Mouse (Mus musculus): ENCODE data around the gene Shroom3. TPM values are rescaled to one million over a fixed set of nuclear protein-coding genes. Genes with fewer than 3 reads are reported as not detected.

Gene Shroom3
- polyA plus RNA-seq, 1 experiment from 2014 or later = 11.4 TPM

DNA sequence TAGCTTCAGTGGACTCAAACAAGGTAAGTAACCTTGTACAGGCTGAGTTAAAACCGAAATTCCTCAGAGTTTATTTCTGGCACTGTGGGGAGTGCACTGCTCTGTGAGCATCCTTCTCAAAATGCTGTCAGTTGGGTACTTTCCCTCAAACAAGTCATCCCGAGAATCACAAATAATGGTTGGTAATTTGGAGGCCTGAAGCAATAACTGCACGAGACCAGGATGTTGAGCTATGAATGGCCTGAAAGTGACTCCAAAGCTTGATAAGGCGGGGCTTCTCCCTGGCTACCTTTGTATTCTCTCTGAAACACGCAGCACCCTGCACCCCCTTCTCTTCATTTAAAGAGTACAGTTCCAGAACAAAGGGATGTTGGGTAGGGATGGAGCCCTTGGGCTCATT, 261.6 kb downstream of the Shroom3 start:
- peaks cover 32% of the 10 kb centered on the region for H3K4me1 ChIP-seq
- peaks cover 17% of the 10 kb centered on the region for H3K9me3 ChIP-seq
- 0 out of 2 replicates have a peak, but pooled peaks cover 10% of the 10 kb centered on the region for H3K27me3 ChIP-seq (ENCODE audit: insufficient read depth, poor library complexity, severe bottlenecking)
- H3K4me3 ChIP-seq = no peak overlapping the region
- H3K36me3 ChIP-seq = peaks cover 85% of the 10 kb centered on the region
- 73% methylated on average over 5 of the region's 5 CpGs for WGBS
- no peak for DNase-seq (ENCODE audit: low spot score)
- H3K27ac ChIP-seq = no peak overlapping the region

DNA sequence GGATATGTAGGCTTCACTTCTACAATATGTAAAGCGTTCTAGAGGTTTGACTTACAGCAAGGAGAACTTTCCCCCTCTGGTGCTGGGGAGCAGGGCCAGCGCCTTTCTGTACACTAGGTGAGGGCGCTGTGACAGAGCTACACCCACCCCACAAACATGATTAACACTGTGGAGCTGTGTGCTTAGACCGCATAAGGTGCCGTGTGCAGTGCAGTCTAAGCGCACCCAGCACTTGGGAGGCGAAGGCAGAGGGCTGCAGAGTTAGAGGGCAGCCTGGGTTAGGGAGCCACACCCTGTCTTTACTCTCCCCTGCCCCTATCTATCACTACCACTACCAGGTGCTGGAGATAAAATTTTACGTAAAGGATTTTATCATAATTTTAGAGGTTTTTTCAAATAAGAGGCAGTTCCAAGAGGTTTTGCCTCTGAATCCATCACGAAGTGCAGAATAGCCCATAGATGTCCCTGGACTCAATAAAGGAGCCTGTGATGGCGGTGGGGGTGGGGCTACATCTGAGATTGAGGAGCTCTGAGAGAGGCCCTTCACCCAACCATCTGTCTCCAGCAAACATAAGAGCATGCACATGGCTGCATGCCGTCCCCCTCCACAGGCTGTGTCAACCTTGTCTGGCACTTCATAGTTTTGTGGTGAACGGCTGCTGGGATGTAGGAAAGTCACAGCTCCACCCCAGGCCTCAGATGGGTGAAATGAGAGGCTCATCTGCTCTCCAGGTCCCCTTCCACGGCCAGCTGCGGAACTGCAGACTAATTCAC, 265.9 kb downstream of the Shroom3 start:
- Histone ChIP-seq H3K27ac (peak overlapping the region; percentile 69; the same call in 1 of the 2 replicates), H3K36me3 (peaks cover 85% of the 10 kb centered on the region), H3K9me3 (no peaks in the 10 kb centered on the region), H3K27me3 (ENCODE audit: insufficient read depth, poor library complexity, severe bottlenecking) (no peaks in the 10 kb centered on the region), H3K4me1 (peaks cover 23% of the 10 kb centered on the region), H3K4me3 (no peak overlapping the region)
- 76% methylated on average over 14 of the region's 14 CpGs for WGBS
- no peak for DNase-seq (ENCODE audit: low spot score)

DNA sequence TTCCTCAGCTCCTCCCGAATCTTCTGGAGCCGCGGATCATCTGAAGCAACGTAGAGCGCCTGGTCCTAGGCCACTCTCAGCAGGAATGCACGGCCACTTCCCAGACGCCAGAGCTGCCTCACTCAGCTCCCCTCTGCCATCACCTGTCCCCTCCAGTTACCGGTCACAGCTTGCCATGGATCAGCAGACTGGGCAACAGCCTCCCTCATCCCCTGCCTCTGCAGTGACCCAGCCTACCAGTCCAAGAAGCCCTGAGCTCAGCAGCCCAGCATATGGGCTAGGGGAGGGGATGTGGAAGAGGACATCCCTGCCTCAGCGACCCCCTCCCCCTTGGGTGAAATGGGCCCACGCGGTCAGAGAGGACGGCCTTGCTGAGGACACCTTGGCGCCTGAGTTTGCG, 267.3 kb downstream of the Shroom3 start:
- WGBS = 69% methylated on average over 14 of the region's 14 CpGs
- Histone ChIP-seq H3K27me3 (ENCODE audit: insufficient read depth, poor library complexity, severe bottlenecking) (no peaks in the 10 kb centered on the region), H3K9me3 (no peaks in the 10 kb centered on the region), H3K4me3 (no peak overlapping the region), H3K4me1 (peaks cover 23% of the 10 kb centered on the region), H3K27ac (peak overlapping the region; percentile 13; the same call in 1 of the 2 replicates), H3K36me3 (peaks cover 87% of the 10 kb centered on the region)
- no peak for DNase-seq (ENCODE audit: low spot score)

DNA sequence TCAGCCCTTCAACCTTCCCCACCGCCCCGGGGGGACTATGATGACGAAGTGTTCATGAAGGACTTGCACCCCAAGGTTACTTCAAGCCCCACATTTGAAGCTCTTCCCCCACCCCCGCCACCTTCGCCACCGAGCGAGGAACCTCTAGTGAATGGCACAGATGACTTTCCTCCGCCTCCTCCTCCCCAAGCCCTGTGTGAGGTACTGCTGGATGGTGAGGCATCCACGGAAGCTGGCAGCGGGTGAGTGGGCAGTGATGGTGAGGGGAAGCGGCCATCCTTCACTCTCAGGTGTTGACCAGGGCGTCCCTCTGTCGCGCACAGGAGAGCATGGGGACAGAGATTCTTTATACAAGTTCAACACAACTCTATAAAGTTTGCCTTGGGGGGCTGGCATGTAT, 267.8 kb downstream of the Shroom3 start:
- 93% methylated on average over 14 of the region's 14 CpGs for WGBS
- Histone ChIP-seq H3K4me1 (peaks cover 23% of the 10 kb centered on the region), H3K27me3 (ENCODE audit: insufficient read depth, poor library complexity, severe bottlenecking) (no peaks in the 10 kb centered on the region), H3K36me3 (peaks cover 87% of the 10 kb centered on the region), H3K27ac (no peak overlapping the region), H3K9me3 (no peaks in the 10 kb centered on the region), H3K4me3 (no peak overlapping the region)
- no peak for DNase-seq (ENCODE audit: low spot score)

DNA sequence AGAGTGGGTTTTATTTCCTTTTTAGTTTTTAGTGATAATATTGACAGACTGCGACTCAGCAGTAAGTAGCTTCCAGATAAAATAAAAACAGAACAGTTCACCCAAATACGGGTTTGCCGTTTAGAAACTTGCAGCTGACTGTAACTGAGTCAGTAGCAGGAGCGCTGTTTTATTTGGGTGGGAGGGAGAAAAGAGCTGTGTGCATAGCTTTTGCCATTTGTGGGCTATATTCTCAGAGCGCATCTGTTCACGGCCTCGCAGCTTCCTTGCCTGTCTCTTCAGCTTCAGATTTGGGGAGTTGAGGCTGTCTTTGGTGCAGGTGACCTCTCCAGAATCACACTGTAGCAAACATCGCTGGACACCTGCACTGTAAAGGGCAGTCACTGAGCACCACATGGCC, 270.6 kb downstream of the Shroom3 start:
- 88% methylated on average over 8 of the region's 8 CpGs for WGBS
- no peak overlapping the region for H3K4me3 ChIP-seq
- H3K27ac ChIP-seq = no peak overlapping the region
- no peaks in the 10 kb centered on the region for H3K9me3 ChIP-seq
- DNase-seq (ENCODE audit: low spot score) = no peak
- no peaks in the 10 kb centered on the region for H3K27me3 ChIP-seq (ENCODE audit: insufficient read depth, poor library complexity, severe bottlenecking)
- H3K4me1 ChIP-seq = peaks cover 29% of the 10 kb centered on the region
- peaks cover 89% of the 10 kb centered on the region for H3K36me3 ChIP-seq

DNA sequence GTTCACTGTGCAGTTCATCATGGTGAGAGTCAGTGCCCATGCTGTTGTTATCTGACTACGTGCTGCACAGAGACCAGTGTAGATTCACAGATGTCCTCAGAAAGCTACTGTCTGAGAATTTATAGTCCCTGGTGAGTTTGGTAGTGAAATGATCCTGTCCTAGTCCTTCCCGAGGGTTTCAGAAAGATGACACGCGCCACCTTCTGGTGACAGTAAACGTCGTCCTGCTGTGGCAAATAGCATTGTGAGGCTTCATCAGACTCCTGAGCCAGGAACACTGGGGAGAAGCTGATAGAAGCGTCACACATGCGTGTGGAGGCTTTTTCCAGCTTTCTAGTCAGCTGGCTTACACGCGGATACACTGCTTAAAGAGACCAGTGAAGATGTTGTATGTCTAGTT, 271.1 kb downstream of the Shroom3 start:
- peaks cover 84% of the 10 kb centered on the region for H3K36me3 ChIP-seq
- WGBS = 31% methylated on average over 10 of the region's 10 CpGs

DNA sequence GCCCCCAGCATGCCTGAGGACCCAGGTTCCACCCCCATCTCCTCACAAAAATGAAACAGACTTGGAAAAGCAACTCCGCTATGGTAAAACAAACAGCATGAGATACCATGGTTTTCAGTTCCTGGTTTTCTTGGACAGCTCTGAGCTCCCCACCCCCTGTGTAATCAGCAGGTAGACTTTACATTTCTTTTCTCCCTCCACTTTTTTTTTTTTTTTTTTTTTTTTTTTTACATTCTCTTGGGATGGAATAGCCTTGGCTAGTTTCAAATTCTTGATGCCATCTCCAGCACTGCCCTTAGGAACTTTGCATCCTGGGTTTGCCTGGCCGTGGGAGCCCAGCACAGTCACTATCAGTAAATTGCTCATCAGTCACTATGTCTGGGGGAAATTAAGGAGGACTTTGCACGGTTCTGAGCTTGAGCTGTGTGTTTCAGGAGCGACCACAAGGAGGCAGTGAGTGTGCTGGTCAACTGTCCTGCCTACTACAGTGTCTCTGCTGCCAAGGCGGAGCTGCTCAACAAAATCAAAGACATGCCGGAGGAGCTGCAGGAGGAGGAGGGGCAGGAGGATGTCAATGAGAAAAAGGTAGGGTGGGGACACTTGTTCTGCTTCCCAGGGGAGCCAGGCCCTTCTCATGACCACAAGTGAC, 271.7 kb downstream of the Shroom3 start:
- H3K36me3 ChIP-seq = peaks cover 79% of the 10 kb centered on the region

More for the DNA sequence above, 271.1 kb downstream of the Shroom3 start:
- H3K27ac ChIP-seq = no peak overlapping the region
- DNase-seq (ENCODE audit: low spot score) = no peak
- H3K4me1 ChIP-seq = peaks cover 29% of the 10 kb centered on the region
- H3K4me3 ChIP-seq = no peak overlapping the region
- no peaks in the 10 kb centered on the region for H3K9me3 ChIP-seq
- H3K27me3 ChIP-seq (ENCODE audit: insufficient read depth, poor library complexity, severe bottlenecking) = no peaks in the 10 kb centered on the region

DNA sequence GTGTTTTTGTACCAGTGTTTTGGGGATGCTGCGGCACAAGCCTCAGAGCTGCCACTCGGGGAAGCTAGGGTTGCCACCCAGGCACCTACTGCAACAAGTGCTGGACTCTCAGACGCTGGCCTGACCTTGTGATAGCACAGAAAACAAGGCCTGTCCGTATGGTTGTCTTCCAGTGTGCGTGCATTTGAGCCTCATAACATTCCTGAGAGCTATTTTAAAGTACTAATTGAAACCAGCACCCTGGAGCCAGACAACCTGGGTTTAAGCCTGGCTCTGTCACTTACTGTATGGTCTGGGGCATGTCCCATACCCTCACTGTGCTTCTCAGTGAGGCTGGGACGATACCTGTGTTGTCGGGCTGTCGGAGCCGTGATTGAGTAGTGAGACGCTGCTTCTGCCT, 276.1 kb downstream of the Shroom3 start:
- WGBS = 62% methylated on average over 10 of the region's 10 CpGs
- peaks cover 50% of the 10 kb centered on the region for H3K4me1 ChIP-seq

More for the DNA sequence above, 271.7 kb downstream of the Shroom3 start:
- H3K4me3 ChIP-seq = no peak overlapping the region
- H3K27ac ChIP-seq = no peak overlapping the region
- no peaks in the 10 kb centered on the region for H3K27me3 ChIP-seq (ENCODE audit: insufficient read depth, poor library complexity, severe bottlenecking)
- no peak for DNase-seq (ENCODE audit: low spot score)
- H3K4me1 ChIP-seq = peaks cover 30% of the 10 kb centered on the region
- no peaks in the 10 kb centered on the region for H3K9me3 ChIP-seq
- WGBS = 43% methylated on average over 6 of the region's 6 CpGs

DNA sequence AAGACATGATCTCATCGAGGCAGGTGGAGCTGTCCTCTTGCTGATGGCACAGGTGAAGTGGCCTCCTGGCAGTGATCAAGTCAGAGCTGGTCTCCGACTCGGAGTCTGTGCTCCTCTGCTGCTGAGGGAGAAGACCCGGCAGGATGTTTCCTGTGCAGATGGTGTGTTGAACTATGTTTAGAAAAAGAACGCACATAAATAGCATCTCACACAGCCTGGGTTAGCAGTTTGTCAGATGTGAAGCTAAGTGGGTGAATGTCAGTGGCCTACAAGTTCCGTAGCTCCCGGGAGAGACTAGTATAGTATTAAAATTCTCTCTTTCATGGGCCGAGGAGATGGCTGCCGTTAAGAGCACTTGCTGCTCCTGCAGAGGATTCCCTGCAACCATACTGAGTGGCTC, 276.5 kb downstream of the Shroom3 start:
- 53% methylated on average over 9 of the region's 9 CpGs for WGBS
- H3K27ac ChIP-seq = peak overlapping the region; percentile 48; the same call in 1 of the 2 replicates

More for the DNA sequence above, 276.1 kb downstream of the Shroom3 start:
- peaks cover 69% of the 10 kb centered on the region for H3K36me3 ChIP-seq
- no peaks in the 10 kb centered on the region for H3K27me3 ChIP-seq (ENCODE audit: insufficient read depth, poor library complexity, severe bottlenecking)
- DNase-seq (ENCODE audit: low spot score) = no peak
- no peak overlapping the region for H3K4me3 ChIP-seq
- H3K27ac ChIP-seq = peak overlapping the region; percentile 48; the same call in 1 of the 2 replicates
- H3K9me3 ChIP-seq = no peaks in the 10 kb centered on the region

DNA sequence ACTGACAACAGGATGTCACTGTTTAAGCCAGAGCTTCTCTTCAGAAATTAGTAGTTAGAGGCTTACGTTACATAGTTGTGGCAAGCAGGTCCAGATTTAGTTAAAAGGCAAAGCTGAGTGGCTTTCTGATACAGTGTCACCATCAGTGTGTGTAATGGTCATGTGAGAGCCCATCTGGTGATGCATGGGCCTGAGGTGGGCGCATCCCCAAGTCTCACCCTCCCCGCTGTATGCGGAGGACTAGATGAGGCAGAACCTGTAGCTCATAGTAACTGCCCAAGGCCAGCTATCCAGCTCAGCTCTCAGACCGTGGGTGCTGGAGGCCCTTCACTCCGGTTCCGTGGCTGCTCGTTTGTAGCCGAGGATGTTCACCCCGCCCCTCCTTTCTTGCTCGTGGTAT, 278.1 kb downstream of the Shroom3 start:
- Histone ChIP-seq H3K9me3 (no peaks in the 10 kb centered on the region), H3K36me3 (peaks cover 72% of the 10 kb centered on the region), H3K27me3 (ENCODE audit: insufficient read depth, poor library complexity, severe bottlenecking) (no peaks in the 10 kb centered on the region), H3K4me3 (no peak overlapping the region), H3K4me1 (peaks cover 50% of the 10 kb centered on the region), H3K27ac (peak overlapping the region; percentile 12; the same call in 1 of the 2 replicates)
- WGBS = 83% methylated on average over 11 of the region's 11 CpGs
- no peak for DNase-seq (ENCODE audit: low spot score)

More for the DNA sequence above, 276.5 kb downstream of the Shroom3 start:
- Histone ChIP-seq H3K4me1 (peaks cover 50% of the 10 kb centered on the region), H3K36me3 (peaks cover 70% of the 10 kb centered on the region), H3K9me3 (no peaks in the 10 kb centered on the region), H3K4me3 (no peak overlapping the region), H3K27me3 (ENCODE audit: insufficient read depth, poor library complexity, severe bottlenecking) (no peaks in the 10 kb centered on the region)
- DNase-seq (ENCODE audit: low spot score) = no peak

DNA sequence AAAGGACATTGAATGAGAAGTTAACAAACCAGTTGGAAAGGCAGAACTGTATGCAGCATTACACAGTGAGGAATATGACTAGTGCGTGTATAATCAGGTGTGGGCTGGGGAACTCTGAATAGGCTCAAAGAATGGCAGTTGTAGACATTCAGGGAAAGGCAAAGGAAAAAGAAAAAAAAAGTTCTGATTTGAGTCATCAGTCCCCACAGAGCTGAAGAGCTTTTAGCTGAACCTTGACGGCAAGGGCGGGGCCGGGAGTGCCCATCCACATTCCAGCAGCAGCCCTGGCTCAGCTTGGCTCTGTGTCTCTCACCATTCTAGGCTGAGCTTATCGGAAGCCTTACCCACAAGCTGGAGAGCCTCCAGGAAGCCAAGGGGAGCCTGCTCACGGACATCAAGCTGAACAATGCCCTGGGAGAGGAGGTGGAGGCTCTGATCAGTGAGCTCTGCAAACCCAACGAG, 278.6 kb downstream of the Shroom3 start:
- WGBS = 57% methylated on average over 7 of the region's 7 CpGs
- no peaks in the 10 kb centered on the region for H3K27me3 ChIP-seq (ENCODE audit: insufficient read depth, poor library complexity, severe bottlenecking)
- H3K9me3 ChIP-seq = no peaks in the 10 kb centered on the region
- H3K36me3 ChIP-seq = peaks cover 72% of the 10 kb centered on the region
- H3K27ac ChIP-seq = peak overlapping the region; percentile 42; the same call in 1 of the 2 replicates
- DNase-seq (ENCODE audit: low spot score) = no peak
- peaks cover 50% of the 10 kb centered on the region for H3K4me1 ChIP-seq
- no peak overlapping the region for H3K4me3 ChIP-seq

DNA sequence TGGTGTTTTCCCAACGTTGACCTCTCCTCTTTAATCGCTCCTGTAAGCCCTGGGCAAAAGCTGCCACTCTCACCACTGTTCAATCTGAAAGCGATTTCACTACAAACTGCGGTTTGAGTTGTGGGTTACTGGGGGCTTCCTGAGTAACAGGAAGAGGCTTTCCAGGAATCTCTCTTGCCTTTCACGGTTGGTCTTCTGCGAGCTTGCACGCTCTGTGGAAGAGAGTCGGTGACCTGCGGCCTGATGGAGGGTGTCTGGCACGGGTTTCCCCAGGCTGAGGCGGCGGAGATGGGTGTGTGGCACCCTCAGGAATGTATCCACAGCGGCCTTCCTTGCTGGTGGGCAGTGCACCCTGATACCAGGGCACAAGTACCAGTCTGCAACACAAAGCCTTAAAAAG, 281.5 kb downstream of the Shroom3 start:
- Histone ChIP-seq H3K27me3 (ENCODE audit: insufficient read depth, poor library complexity, severe bottlenecking) (no peaks in the 10 kb centered on the region), H3K36me3 (peaks cover 68% of the 10 kb centered on the region), H3K4me1 (peaks cover 34% of the 10 kb centered on the region), H3K9me3 (no peaks in the 10 kb centered on the region), H3K4me3 (no peak overlapping the region), H3K27ac (no peak overlapping the region)
- DNase-seq (ENCODE audit: low spot score) = no peak
- 81% methylated on average over 13 of the region's 13 CpGs for WGBS

DNA sequence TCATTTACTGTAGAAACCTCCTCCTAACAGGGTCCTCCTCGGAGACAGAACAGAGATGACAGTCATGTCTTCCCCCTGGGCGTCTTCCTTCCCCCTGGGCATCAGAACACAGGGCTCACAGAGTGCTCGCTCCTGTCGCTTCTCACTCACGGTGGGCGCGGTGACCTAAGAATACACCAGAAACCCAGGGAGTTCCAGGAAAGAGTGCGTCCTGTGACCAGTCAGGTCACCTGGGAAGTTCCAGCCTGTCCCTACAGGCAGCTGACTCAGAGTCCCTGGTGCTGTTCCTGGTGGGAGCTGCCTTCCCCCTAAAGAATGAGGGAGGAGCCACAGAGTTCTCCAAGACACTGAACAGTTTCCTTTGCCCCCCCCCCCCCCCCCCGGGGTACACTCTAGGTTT, 283.9 kb downstream of the Shroom3 start:
- no peaks in the 10 kb centered on the region for H3K9me3 ChIP-seq
- H3K36me3 ChIP-seq = peaks cover 58% of the 10 kb centered on the region
- H3K4me3 ChIP-seq = no peak overlapping the region
- no peak overlapping the region for H3K27ac ChIP-seq
- DNase-seq (ENCODE audit: low spot score) = peak; percentile 72
- H3K4me1 ChIP-seq = peaks cover 15% of the 10 kb centered on the region
- no peaks in the 10 kb centered on the region for H3K27me3 ChIP-seq (ENCODE audit: insufficient read depth, poor library complexity, severe bottlenecking)
- 72% methylated on average over 9 of the region's 9 CpGs for WGBS
